In the genomic region with DNA sequence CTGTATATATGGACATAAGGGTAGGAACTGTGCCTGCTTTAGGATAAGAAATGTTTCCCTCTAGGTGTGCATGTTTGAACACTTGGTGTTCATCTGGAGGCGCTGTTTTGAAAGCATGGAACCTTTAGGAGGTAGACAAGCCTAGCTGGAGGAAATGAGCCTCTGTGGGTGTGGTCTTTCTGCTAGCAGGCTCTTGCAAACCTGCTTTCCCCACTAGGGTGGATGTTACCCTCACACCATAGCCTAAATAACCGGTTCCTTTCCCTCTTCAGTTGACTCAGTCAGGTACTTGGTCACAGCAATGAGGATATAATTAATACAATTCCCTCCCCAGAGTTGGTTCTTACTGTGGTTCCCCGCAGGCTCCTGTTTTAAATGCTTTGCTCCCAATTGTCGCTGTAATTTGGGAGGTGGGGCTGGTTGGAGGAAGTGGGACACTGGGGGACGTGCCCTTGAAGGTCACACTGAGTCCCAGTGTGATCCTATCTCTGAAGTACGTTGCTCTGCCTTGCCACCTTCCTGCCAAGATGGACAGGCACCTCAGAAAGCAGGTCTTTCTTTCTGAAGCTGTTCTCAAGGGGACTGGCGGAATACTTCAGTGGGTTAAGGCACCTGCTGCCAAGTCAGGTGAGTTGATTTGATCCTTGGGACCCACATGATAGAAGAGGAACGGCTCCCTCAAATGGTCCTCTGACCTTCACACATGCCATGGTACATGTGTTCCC, we compare ENCODE assay signal across 21 mouse cellular contexts. TPM values are rescaled to one million over a fixed set of nuclear protein-coding genes. Genes with fewer than 3 reads are reported as not detected.
DNase-seq lines count a peak whose midpoint lies in the region; TF ChIP-seq lines count a peak whose summit lies in the region.
"Had no signal": no experiment of that assay in that cellular context is flagged by ENCODE, and none has a peak within 500 bp of the region (broad histone marks: within the 10 kb centered on the region; RNA-seq: fewer than 3 reads in every experiment).

No protein-coding gene starts in this region.

- H3K4me1 ChIP-seq in olfactory bulb, adult 2 months (ENCODE audit: control insufficient read depth, insufficient read depth, low read length) = peaks cover 11% of the 10 kb centered on the region
- H3K4me1 ChIP-seq: intestine, embryonic 15.5 days; midbrain, embryonic 15.5 days had no signal

- H3K27ac ChIP-seq in gastrocnemius, adult 2 months = peak overlapping the region; percentile 31; the same call in 1 of the 2 replicates
- peak overlapping the region; percentile 86 for H3K27ac ChIP-seq in olfactory bulb, adult 2 months (ENCODE audit: insufficient read depth, low read depth, low read length)
- H3K27ac ChIP-seq: forebrain, embryonic 10.5 days; hindbrain, embryonic 14.5 days; intestine, embryonic 15.5 days; left cerebral cortex, adult 2 months; midbrain, embryonic 15.5 days had no signal

- TF ChIP-seq CTCF in gastrocnemius, adult 2 months (IDR thresholded peaks at IDR 0.05) = no peak
- no peak for TF ChIP-seq CTCF in olfactory bulb, adult 2 months (IDR thresholded peaks at IDR 0.05; ENCODE audit: insufficient read depth, low read depth, low read length)

- WGBS in olfactory bulb, adult 2 months = 56% methylated on average over 8 of the region's 8 CpGs

- DNase-seq in gastrocnemius, adult 2 months = no peak
- DNase-seq in gastrocnemius, postnatal 4 days (ENCODE audit: low spot score in 2 of 2) = no peak
- DNase-seq in A20 (ENCODE audit: low read depth, low spot score) (peak; percentile 14), R1 (ENCODE audit: low read depth, low spot score) (peak; percentile 61)
- no peak for DNase-seq in gastrocnemius, postnatal 10 days
- DNase-seq in layer of hippocampus, postnatal 36 days = no peak
- DNase-seq in heart, adult 18-20 months = no peak
- DNase-seq: cerebellum, adult 2 months; cerebellum, postnatal 36 days; heart, postnatal 10 days; kidney, adult 9 months; kidney, postnatal 36 days; left cerebral cortex, postnatal 4 days; liver had no signal

- intact Hi-C loops in gastrocnemius, adult 2 months (cut with DNase I) = loop anchor here (10.0 kb wide), 1 partner anchor 46 kb away; the partner anchor contains the start of gene Gnb4

- no peak for TF ChIP-seq POLR2A in olfactory bulb, adult 2 months (IDR thresholded peaks at IDR 0.05; ENCODE audit: insufficient read depth, low read depth, low read length)

- H3K4me3 ChIP-seq in gastrocnemius, adult 2 months = no peak overlapping the region
- no peak overlapping the region for H3K4me3 ChIP-seq in olfactory bulb, adult 2 months (ENCODE audit: insufficient read depth, low read depth, low read length)
- H3K4me3 ChIP-seq: forebrain, embryonic 10.5 days; intestine, embryonic 15.5 days; left cerebral cortex, adult 2 months; megakaryocyte, embryonic 14.5 days; midbrain, embryonic 15.5 days had no signal

RNA-seq across cellular contexts. Expression of gene Gnb4, which starts 44.6 kb away (rescaled TPM):
- total RNA-seq in gastrocnemius, adult 2 months (2021) = 1 to 10 TPM; 4.3 to 7.2 TPM
- 10 to 100 TPM; 39.1 to 39.5 TPM for total RNA-seq in gastrocnemius, postnatal 4 days (2021)
- not detected in 2 replicates for polyA plus RNA-seq in olfactory bulb, adult 2 months (2012; ENCODE audit: insufficient read depth, insufficient read length, low replicate concordance, missing spikeins)
- 10 to 100 TPM; 26.5 to 30.2 TPM for total RNA-seq in gastrocnemius, postnatal 10 days (2021)
- total RNA-seq in layer of hippocampus, postnatal 36 days (2021) = 10 to 100 TPM; 19.2 to 20.4 TPM
- 10 to 100 TPM; 12.1 to 13.5 TPM for total RNA-seq in heart, adult 18-20 months (2021)

RNA-seq across cellular contexts. Expression of gene Actl6a, which starts 45.1 kb away (rescaled TPM):
- 10 to 100 TPM; 13.1 to 16.0 TPM for total RNA-seq in gastrocnemius, adult 2 months (2021)
- 10 to 100 TPM; 37.9 to 38.5 TPM for total RNA-seq in gastrocnemius, postnatal 4 days (2021)
- not detected in 2 replicates for polyA plus RNA-seq in olfactory bulb, adult 2 months (2012; ENCODE audit: insufficient read depth, insufficient read length, low replicate concordance, missing spikeins)
- total RNA-seq in gastrocnemius, postnatal 10 days (2021) = 10 to 100 TPM; 27.3 to 30.7 TPM
- 10 to 100 TPM; 18.0 to 21.4 TPM for total RNA-seq in layer of hippocampus, postnatal 36 days (2021)
- total RNA-seq in heart, adult 18-20 months (2021) = 10 to 100 TPM; 20.8 to 24.0 TPM

Comparison
In these comparisons a context has a peak if more than half of its experiments do, and no peak if none do; other contexts are left out.
1. DNase-seq: peak in A20 (single experiment) and R1 (single experiment); none in gastrocnemius, adult 2 months (single experiment), gastrocnemius, postnatal 4 days (0 of 2), gastrocnemius, postnatal 10 days (single experiment), layer of hippocampus, postnatal 36 days (0 of 2) and heart, adult 18-20 months (0 of 2).